Mouse (Mus musculus): ENCODE measurements at regions not wholly inside any gene's neighbourhood (a gene's known extent, or its start where the extent isn't known, plus 50 kb on each side); places are given as distances from the start of the nearest gene placed in this dataset.

- H3K9me3 ChIP-seq = no peaks in the 10 kb centered on the region
- H3K27ac ChIP-seq = no peak overlapping the region
- no peaks in the 10 kb centered on the region for H3K36me3 ChIP-seq
- H3K4me1 ChIP-seq (replicated peaks) = peaks cover 33% of the 10 kb centered on the region
- no peak overlapping the region for H3K4me2 ChIP-seq
- no peak overlapping the region for H3K9ac ChIP-seq (replicated peaks)
- no peak overlapping the region for H3K4me3 ChIP-seq (replicated peaks)
- no peak for ATAC-seq (ENCODE audit: insufficient number of reproducible peaks, insufficient read depth, low FRiP score, low TSS enrichment, low read depth)
- H3K27me3 ChIP-seq = no peaks in the 10 kb centered on the region
- 62% methylated on average over 4 of the region's 4 CpGs for WGBS
Observed at GRCm38 (mm10) chr13:97581380-97581779, 179.1 kb downstream of the Gm10260 start.

DNA sequence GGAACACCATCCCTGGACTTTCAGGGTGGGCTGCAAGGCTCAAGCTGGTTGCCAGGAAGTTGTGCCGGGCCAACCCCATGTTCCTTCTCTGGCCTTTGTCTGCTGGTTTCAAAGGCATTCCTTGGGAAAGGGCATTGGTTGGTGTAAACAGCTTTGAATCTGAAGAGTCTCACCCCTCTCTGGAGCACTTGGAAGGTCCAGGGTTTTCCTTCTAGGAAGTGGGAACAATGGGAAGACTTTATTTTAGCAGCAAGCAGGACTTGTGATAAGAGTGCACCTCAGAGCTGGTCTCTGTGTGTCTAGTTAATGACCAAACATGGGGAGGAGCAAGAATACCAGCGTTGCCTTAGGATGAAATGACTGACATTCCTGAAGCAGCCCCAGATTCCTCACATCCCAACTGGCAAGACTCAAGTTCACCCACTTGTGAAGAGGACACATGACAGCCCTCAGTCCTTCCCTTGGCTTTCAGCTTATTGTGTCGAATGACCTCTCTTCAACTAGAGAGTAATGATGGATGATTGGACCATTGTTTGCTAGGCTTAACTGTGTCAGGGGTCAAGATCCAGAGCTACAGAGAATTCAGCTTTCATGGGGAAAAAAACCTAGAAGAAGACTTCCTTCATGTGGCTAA lies 180.1 kb downstream of the Gm10260 start:
- WGBS = 47% methylated on average over 3 of the region's 3 CpGs
- Histone ChIP-seq H3K9ac (replicated peaks) (no peak overlapping the region), H3K27ac (no peak overlapping the region), H3K4me2 (no peak overlapping the region), H3K4me3 (replicated peaks) (no peak overlapping the region), H3K27me3 (no peaks in the 10 kb centered on the region), H3K4me1 (replicated peaks) (peaks cover 34% of the 10 kb centered on the region), H3K36me3 (no peaks in the 10 kb centered on the region), H3K9me3 (no peaks in the 10 kb centered on the region)
- no peak for ATAC-seq (ENCODE audit: insufficient number of reproducible peaks, insufficient read depth, low FRiP score, low TSS enrichment, low read depth)

GRCm38 (mm10) chr13:97578595-97578994 lies 181.8 kb downstream of the Gm10260 start:
- no peak overlapping the region for H3K9ac ChIP-seq (replicated peaks)
- WGBS = 47% methylated on average over 5 of the region's 5 CpGs
- no peaks in the 10 kb centered on the region for H3K36me3 ChIP-seq
- H3K27ac ChIP-seq = 0 out of 2 replicates have a peak overlapping the region, but pooled peaks have one; percentile 42
- no peak for ATAC-seq (ENCODE audit: insufficient number of reproducible peaks, insufficient read depth, low FRiP score, low TSS enrichment, low read depth)
- H3K4me3 ChIP-seq (replicated peaks) = no peak overlapping the region
- H3K4me1 ChIP-seq (replicated peaks) = peaks cover 40% of the 10 kb centered on the region
- no peaks in the 10 kb centered on the region for H3K27me3 ChIP-seq
- H3K9me3 ChIP-seq = no peaks in the 10 kb centered on the region
- no peak overlapping the region for H3K4me2 ChIP-seq

GRCm38 (mm10) chr13:97577081-97577785 lies 183.2 kb downstream of the Gm10260 start:
- Histone ChIP-seq H3K27me3 (no peaks in the 10 kb centered on the region), H3K9ac (replicated peaks) (no peak overlapping the region), H3K4me1 (replicated peaks) (peaks cover 40% of the 10 kb centered on the region), H3K4me3 (replicated peaks) (no peak overlapping the region), H3K36me3 (no peaks in the 10 kb centered on the region), H3K9me3 (no peaks in the 10 kb centered on the region), H3K4me2 (no peak overlapping the region), H3K27ac (peak overlapping the region; percentile 72)
- 12% methylated on average over 9 of the region's 9 CpGs for WGBS
- ATAC-seq (ENCODE audit: insufficient number of reproducible peaks, insufficient read depth, low FRiP score, low TSS enrichment, low read depth) = peak; percentile 62; the same call in 1 of the 2 replicates

DNA sequence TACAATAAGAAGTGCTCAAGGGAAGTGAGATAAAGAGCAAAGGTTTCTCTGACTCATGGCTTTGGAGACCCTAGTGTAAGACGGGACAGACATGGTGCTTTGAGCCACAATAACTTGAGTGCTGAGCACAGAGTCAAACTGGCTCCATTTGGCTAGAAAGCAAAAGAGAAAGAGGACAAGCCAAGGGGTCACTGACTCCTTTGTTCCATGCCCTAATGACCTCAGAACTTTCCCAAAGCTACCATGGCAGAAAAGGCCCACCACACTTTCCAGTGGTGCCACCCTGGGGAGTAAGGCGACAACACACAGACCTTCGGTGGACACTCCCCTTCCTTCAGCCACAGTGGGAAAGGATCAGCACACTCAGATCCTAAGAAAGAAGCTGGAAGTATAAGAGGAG lies 186.8 kb downstream of the Gm10260 start:
- no peak overlapping the region for H3K4me3 ChIP-seq (replicated peaks)
- no peaks in the 10 kb centered on the region for H3K9me3 ChIP-seq
- no peaks in the 10 kb centered on the region for H3K27me3 ChIP-seq
- WGBS = 80% methylated on average over 3 of the region's 3 CpGs
- no peak for ATAC-seq (ENCODE audit: insufficient number of reproducible peaks, insufficient read depth, low FRiP score, low TSS enrichment, low read depth)
- no peak overlapping the region for H3K9ac ChIP-seq (replicated peaks)
- H3K4me1 ChIP-seq (replicated peaks) = peaks cover 24% of the 10 kb centered on the region
- H3K36me3 ChIP-seq = no peaks in the 10 kb centered on the region
- no peak overlapping the region for H3K27ac ChIP-seq
- no peak overlapping the region for H3K4me2 ChIP-seq

DNA sequence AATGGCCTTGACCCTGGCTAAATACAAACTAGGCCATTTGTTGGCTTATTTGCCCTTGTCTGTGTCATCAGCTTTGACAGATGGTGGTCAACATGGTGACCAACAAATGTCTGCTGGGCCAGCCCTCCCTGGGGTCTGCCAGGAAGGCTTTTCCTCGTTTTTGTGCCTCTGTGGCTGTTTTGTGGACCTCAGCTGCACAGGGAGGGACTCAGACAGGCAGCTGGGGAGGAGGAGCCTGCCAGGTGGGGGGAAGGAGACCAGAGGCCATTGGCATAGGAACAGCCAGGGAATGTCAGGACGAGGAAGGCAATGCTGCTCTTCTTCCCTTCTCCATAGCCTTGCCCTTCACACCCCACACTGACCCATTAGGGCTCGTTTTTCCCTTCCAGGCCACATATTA lies 188.1 kb downstream of the Gm10260 start:
- H3K9ac ChIP-seq (replicated peaks) = no peak overlapping the region
- H3K4me3 ChIP-seq (replicated peaks) = no peak overlapping the region
- no peak for ATAC-seq (ENCODE audit: insufficient number of reproducible peaks, insufficient read depth, low FRiP score, low TSS enrichment, low read depth)
- peaks cover 21% of the 10 kb centered on the region for H3K4me1 ChIP-seq (replicated peaks)
- H3K9me3 ChIP-seq = no peaks in the 10 kb centered on the region
- no peak overlapping the region for H3K27ac ChIP-seq
- no peaks in the 10 kb centered on the region for H3K36me3 ChIP-seq
- no peak overlapping the region for H3K4me2 ChIP-seq
- H3K27me3 ChIP-seq = no peaks in the 10 kb centered on the region
- 52% methylated on average over 3 of the region's 3 CpGs for WGBS

- WGBS = 25% methylated on average over 1 of the region's 1 CpGs
- no peak overlapping the region for H3K4me2 ChIP-seq
- no peaks in the 10 kb centered on the region for H3K36me3 ChIP-seq
- no peaks in the 10 kb centered on the region for H3K27me3 ChIP-seq
- H3K4me1 ChIP-seq (replicated peaks) = peaks cover 10% of the 10 kb centered on the region
- no peak overlapping the region for H3K27ac ChIP-seq
- no peaks in the 10 kb centered on the region for H3K9me3 ChIP-seq
- H3K4me3 ChIP-seq (replicated peaks) = no peak overlapping the region
- no peak for ATAC-seq (ENCODE audit: insufficient number of reproducible peaks, insufficient read depth, low FRiP score, low TSS enrichment, low read depth)
- H3K9ac ChIP-seq (replicated peaks) = no peak overlapping the region
Observed at GRCm38 (mm10) chr13:97570009-97570408, 190.4 kb downstream of the Gm10260 start.

DNA sequence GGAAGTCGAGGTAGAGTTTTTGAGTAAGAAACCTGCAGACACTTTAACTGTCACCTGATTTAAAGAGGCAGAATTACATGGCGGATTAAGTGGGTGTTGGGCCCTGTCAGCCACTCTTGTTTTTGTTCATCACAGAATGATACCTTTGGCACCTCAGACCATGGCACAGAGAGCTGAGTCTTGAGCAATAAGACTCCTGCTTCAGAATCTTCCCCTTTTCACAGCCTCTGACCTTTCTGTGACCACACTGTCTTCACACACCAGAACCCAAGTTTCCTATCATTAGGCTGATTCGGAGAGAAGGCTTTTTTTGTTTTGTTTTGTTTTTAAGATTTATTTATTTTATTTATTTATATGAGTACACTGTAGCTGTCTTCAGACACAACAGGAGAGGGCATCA lies 192.8 kb downstream of the Gm10260 start:
- Histone ChIP-seq H3K4me1 (replicated peaks) (peaks cover 5% of the 10 kb centered on the region; the same call in 1 of the 2 replicates), H3K27ac (no peak overlapping the region), H3K27me3 (no peaks in the 10 kb centered on the region), H3K9ac (replicated peaks) (no peak overlapping the region), H3K4me2 (no peak overlapping the region), H3K4me3 (replicated peaks) (no peak overlapping the region), H3K9me3 (no peaks in the 10 kb centered on the region), H3K36me3 (no peaks in the 10 kb centered on the region)
- 79% methylated on average over 3 of the region's 3 CpGs for WGBS
- no peak for ATAC-seq (ENCODE audit: insufficient number of reproducible peaks, insufficient read depth, low FRiP score, low TSS enrichment, low read depth)

- Histone ChIP-seq H3K27ac (no peak overlapping the region), H3K36me3 (no peaks in the 10 kb centered on the region), H3K4me2 (no peak overlapping the region), H3K4me1 (replicated peaks) (peaks cover 12% of the 10 kb centered on the region), H3K9ac (replicated peaks) (no peak overlapping the region), H3K9me3 (no peaks in the 10 kb centered on the region), H3K27me3 (no peaks in the 10 kb centered on the region), H3K4me3 (replicated peaks) (no peak overlapping the region)
- ATAC-seq (ENCODE audit: insufficient number of reproducible peaks, insufficient read depth, low FRiP score, low TSS enrichment, low read depth) = no peak
- 69% methylated on average over 7 of the region's 7 CpGs for WGBS
Observed at GRCm38 (mm10) chr13:97566071-97566470, 194.4 kb downstream of the Gm10260 start.

DNA sequence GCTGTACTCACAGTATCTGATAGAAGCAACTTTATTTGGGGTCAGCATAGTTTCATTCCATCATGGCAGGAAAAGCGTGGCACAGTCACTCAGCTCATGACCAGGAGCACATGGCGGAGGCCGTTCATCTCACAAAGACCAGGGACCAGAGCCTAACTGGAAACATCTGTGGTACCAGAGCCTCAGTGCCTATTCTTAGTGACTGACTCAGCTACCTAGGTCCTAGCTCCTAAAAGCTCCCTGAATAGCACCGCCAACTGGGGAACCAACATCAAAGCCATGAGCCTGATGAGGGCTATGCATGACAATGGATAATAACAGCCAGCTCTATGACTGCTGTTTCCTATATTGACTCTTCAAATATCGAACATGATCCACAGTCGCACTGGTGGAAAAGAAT lies 198.2 kb downstream of the Gm10260 start:
- no peak for ATAC-seq (ENCODE audit: insufficient number of reproducible peaks, insufficient read depth, low FRiP score, low TSS enrichment, low read depth)
- H3K27me3 ChIP-seq = no peaks in the 10 kb centered on the region
- no peak overlapping the region for H3K27ac ChIP-seq
- WGBS = 51% methylated on average over 6 of the region's 6 CpGs
- no peak overlapping the region for H3K4me3 ChIP-seq (replicated peaks)
- H3K9me3 ChIP-seq = no peaks in the 10 kb centered on the region
- no peaks in the 10 kb centered on the region for H3K36me3 ChIP-seq
- H3K4me1 ChIP-seq (replicated peaks) = peaks cover 7% of the 10 kb centered on the region
- no peak overlapping the region for H3K9ac ChIP-seq (replicated peaks)
- no peak overlapping the region for H3K4me2 ChIP-seq

DNA sequence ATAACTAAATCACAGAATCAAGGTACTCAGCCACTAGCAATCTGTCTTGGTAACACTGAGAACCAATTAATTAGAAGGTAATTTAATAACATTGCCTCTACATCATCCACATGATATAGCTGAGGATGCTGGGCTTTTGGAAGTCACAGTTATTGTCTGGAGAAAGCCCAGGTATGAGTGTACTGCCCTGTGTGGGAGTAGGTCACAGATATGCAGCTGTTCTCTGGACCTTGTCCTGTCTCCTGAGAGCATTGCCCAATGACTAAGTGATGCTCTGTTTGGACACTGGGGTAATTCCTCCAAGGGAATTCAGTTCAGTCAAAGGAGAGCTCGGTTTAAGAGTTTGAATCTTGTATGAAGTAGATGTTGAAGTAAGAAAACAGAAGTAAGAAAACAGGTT lies 199.6 kb downstream of the Gm10260 start:
- no peak overlapping the region for H3K27ac ChIP-seq
- peaks cover 7% of the 10 kb centered on the region for H3K4me1 ChIP-seq (replicated peaks)
- no peak overlapping the region for H3K4me2 ChIP-seq
- no peaks in the 10 kb centered on the region for H3K36me3 ChIP-seq
- 66% methylated on average over 1 of the region's 1 CpGs for WGBS
- H3K9ac ChIP-seq (replicated peaks) = no peak overlapping the region
- no peaks in the 10 kb centered on the region for H3K9me3 ChIP-seq
- no peak for ATAC-seq (ENCODE audit: insufficient number of reproducible peaks, insufficient read depth, low FRiP score, low TSS enrichment, low read depth)
- H3K4me3 ChIP-seq (replicated peaks) = no peak overlapping the region
- H3K27me3 ChIP-seq = no peaks in the 10 kb centered on the region

All from limb, embryonic 12.5 days (tissue).